Mouse (Mus musculus): ENCODE measurements at regions not wholly inside any gene's neighbourhood (a gene's known extent, or its start where the extent isn't known, plus 50 kb on each side); places are given as distances from the start of the nearest gene placed in this dataset.

DNA sequence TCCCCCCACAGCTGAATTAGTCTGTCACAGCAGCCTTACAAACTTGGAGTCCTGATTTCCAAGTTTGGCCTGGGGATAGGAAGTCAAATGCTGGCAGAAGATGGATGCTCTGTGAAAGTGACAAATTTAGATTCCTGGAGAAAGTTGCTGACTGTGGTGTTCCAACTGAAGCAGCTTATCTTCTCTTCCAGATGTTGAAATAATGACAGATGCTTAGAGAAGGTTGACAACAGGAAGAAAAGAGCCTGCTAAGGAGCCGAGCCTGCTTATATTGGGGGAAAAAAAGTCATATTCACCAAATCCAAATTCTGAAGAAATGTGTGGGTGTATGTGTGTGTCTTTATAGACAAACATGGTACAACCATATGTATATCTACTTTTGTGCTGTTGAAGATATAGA is 1380.4 kb upstream of the Cdh8 start:
- no peak for DNase-seq (ENCODE audit: low spot score)

DNA sequence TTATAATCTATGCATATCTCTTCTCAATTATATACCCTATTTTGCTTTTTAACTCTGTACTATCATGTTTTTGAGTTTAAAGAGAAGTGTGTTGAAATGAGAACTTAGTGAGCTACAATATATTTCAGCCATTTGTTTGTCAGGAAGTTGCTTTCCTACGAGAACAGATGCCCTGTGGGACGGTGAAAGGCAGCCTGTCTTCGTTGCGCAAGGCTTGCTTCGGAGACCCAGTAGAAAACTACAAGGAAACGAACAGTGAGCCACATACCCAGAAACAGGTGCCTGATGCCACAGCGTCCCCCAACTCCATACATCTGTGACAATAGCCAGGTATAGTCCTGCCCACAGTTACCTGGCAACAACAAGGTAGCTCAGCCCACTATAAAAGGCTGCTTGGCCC is 1377.7 kb upstream of the Cdh8 start:
- peak; percentile 6 for DNase-seq (ENCODE audit: low spot score)

DNA sequence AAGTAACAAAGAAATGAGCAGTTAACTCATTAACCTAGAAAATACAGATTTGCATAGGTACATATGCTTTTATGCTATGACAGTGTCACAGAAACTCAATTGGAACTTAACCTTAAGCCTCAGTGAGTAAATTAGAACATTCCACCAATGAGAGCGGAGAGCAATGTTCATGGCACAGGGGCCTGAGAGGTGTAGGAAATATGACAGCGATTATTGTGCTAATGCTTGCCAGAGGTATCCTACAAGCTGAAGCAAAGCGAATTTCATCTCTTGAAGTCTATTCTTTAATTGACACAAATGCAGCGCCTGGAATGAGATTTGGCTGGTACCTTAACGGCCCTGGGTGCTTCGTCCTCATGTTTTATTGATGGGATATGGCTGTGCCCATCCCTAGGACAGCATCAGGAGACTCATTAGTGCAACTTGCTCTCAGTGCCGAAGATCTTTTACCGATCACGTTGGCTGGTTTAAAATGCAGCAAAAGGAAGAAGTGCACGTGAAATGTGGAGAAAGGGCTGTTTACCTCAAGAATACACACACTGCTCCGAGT is 1374.4 kb upstream of the Cdh8 start:
- DNase-seq (ENCODE audit: low spot score) = no peak

DNA sequence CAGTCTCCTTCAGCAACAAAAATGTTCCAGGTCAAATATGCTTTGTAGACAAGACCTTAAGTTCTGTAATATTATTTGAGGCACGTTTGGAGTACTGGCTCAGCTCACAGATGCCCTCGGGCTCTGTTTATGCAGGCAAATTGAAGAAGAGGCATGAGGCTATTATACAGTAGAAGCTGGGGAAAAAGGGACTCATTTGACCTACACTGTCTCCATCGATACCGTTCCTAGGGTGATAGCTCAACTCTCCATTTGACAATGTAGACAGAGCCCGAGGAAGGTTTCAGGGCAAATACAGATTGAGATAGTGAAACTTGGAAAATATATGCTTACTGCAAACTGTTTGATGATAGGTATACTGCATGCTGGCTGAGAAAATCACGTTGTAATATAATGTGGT is 1371.9 kb upstream of the Cdh8 start:
- DNase-seq (ENCODE audit: low spot score) = no peak

DNA sequence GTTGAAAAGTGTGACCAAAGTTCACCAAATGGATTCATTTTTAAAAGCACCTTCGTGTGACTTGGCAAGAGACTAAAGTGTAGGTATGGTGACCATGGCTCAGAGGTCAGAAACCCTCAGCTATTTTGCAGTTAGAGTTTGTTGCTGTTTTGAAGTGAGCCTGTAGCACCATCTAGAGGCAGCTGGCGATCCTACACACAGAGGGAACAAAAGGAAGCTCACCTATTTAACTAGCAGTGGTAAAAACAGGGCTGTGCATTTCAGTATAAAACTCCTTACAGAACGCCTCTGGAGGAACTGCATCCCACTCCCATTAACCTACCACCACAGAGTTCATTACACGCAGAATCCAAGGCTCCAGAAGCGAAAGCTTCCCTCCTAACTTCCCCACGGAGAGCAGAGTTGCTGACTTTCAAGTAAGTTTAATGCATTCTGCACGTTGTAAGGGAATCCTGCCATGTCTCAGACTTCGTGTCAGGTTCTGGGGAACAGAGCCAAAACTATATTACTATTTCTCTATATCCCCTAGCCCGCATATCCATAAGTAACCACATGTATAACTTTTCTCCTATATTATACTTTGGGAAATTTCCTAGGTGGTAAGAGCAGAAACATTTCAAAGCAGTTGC is 1356.6 kb upstream of the Cdh8 start:
- DNase-seq (ENCODE audit: low spot score) = peak; percentile 61

DNA sequence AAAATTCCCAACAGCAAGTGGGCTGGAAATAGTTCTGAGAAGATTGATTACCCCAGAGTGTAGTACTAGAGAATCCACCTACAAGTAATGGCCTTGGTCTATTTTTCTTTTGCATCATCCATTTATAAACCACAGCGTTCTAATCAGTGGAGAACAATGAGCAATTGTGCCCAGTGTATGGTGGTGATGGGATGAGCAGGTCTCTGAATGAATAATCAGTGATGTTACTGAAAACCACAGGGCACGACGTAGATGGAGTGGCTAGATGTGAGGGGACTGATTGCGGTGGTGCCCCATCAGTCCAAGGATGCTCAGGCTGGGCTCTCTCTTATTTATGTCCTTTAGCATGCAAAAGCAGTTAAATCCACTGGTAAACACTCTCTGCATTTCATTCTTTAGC is 1353.3 kb upstream of the Cdh8 start:
- no peak for DNase-seq (ENCODE audit: low spot score)

DNA sequence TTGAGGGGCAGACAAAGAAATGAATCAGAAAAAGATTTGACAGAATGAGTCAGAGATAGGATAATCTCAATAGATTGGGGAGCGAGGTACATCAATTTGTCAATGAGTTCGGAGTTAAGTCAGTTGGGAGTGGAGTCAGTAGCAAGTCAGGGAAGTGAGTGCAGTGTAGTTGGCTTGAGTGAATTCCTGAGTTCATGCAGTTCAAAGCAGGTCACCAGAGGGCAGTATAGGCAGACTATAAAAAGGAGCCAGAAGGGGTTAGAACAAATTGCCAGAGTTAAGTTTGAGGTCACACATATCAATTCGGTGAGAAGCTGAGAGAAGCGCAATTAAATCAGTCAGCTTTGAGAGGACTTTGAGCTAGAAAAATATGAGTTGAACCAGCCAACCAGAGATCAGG is 1317.7 kb upstream of the Cdh8 start:
- DNase-seq (ENCODE audit: low spot score) = no peak

DNA sequence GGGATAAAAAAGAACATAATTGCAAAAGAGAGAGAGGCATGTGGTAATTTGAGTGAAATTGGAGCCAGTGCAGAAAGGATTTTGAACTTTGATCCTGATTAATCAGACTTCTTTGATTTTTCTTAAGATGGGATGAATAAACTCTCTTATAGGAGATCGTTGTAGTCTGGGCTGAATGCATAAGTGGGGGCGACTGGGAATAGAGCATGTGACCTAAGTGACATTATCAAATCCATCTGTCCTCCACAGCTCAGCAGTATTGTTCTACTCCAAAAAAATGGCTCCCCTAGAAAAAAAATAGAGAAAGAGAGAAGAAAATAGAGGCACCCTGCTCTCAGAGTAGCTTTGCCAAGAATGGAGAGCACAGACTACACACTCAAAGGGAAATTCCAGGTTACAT is 1286.1 kb upstream of the Cdh8 start:
- DNase-seq (ENCODE audit: low spot score) = no peak

DNA sequence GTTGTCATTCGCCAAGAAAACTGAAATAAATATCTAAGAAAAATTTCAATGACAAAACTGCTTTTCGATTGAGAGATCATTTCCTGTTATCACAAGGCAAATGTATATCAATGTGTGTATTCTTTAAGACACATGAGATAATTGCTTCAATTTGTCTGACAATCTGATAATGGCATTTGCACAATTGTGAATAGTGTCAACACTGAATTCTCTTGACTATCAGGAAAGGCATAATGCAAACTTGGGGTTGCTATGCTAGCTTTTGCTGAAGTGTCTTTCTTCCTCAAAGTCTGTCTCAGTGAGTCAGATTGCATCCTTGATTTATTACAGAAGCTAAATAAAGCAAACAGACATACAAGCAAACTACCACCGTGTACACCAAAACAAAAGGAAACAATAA is 1278.8 kb upstream of the Cdh8 start:
- DNase-seq (ENCODE audit: low spot score) = no peak

DNA sequence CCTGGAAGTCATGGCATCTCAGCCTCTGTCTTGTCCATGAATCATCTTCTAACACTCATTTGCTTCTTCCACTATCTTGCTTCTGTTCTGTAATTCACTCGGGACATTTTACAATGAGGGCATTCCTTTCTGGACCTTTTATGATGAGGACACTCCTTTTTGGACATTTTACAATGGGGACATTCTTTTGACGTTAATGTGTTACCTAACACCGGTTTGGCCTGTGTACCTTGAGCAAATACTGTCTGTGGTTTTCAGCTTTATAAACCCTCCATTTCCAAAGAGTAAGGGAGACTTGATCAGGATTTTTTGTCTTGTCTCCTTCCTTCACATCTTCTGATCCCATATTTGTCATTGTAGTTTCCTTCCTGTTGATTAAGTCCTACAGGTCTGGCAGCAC is 1262.3 kb upstream of the Cdh8 start:
- no peak for DNase-seq (ENCODE audit: low spot score)
